Comparison of ENCODE assay signal across 14 mouse cellular contexts in the genomic region with DNA sequence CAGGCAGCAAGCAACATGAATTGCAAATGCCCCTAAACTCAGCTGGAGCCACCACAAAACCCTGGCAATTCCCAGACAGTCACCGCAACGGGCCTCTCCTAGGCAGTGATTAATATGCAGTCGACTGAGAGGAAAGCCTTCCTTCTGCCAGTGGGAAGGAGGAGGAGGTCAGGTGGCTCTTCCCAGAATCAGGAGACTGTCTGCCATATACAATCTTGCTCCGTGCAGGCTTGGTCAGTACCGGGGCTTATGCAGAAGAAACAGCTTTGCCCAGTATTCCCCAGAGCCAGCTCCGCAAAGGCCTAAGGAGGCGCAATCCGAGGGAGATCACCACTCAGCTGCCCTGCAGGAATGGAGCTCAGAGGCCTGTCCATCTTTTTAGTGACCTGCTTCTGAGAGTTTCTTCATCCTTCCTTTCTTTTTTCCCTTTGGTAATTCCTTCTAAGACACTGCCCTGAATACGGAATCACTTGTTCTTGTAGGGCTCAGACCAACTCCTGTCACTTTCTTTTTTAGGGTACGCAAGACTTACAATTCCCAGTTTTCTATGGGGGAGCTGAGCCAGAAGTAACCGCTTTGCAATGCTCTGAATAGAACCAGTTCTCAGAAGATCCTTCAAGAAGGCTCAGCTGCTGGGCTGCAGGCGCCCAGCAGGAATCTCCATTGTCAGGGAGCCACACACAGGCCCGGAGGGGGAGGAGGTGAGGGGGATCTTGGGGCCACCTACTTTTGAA.
DNase-seq lines count a peak whose midpoint lies in the region; ATAC-seq lines count a peak whose summit lies in the region.
"Had no signal": no experiment of that assay in that cellular context is flagged by ENCODE, and none has a peak within 500 bp of the region (broad histone marks: within the 10 kb centered on the region; RNA-seq: fewer than 3 reads in every experiment).

No protein-coding gene starts in this region.

- H3K36me3 ChIP-seq in embryonic facial prominence, embryonic 14.5 days (ENCODE audit: control insufficient read depth, insufficient read depth, low read length), result no peaks in the 10 kb centered on the region
- no peaks in the 10 kb centered on the region for H3K36me3 ChIP-seq in hindbrain, embryonic 15.5 days
- H3K36me3 ChIP-seq in neural tube, embryonic 12.5 days, result no peaks in the 10 kb centered on the region

- H3K9ac ChIP-seq in embryonic facial prominence, embryonic 14.5 days (ENCODE audit: low read depth, low read length), result no peak overlapping the region
- no peak overlapping the region for H3K9ac ChIP-seq in hindbrain, embryonic 15.5 days
- no peak overlapping the region for H3K9ac ChIP-seq in neural tube, embryonic 12.5 days

- no peak overlapping the region for H3K4me3 ChIP-seq in embryonic facial prominence, embryonic 14.5 days (ENCODE audit: low read depth, low read length)
- no peak overlapping the region for H3K4me3 ChIP-seq in hindbrain, embryonic 15.5 days
- no peak overlapping the region for H3K4me3 ChIP-seq in neural tube, embryonic 12.5 days

- WGBS in embryonic facial prominence, embryonic 14.5 days, result 29% methylated on average over 13 of the region's 13 CpGs
- WGBS in hindbrain, embryonic 15.5 days, result 11% methylated on average over 13 of the region's 13 CpGs
- 8% methylated on average over 13 of the region's 13 CpGs for WGBS in neural tube, embryonic 12.5 days

- H3K27me3 ChIP-seq in embryonic facial prominence, embryonic 14.5 days (replicated peaks; ENCODE audit: control insufficient read depth, insufficient read depth, low read length), result no peaks in the 10 kb centered on the region
- no peaks in the 10 kb centered on the region for H3K27me3 ChIP-seq in hindbrain, embryonic 15.5 days
- peaks cover 11% of the 10 kb centered on the region; the same call in 1 of the 2 replicates for H3K27me3 ChIP-seq in neural tube, embryonic 12.5 days (replicated peaks)

- 0 out of 2 replicates have a peak overlapping the region, but pooled peaks have one; percentile 17 for H3K27ac ChIP-seq in embryonic facial prominence, embryonic 14.5 days (replicated peaks; ENCODE audit: low read depth, low read length)
- peak overlapping the region; percentile 58 for H3K27ac ChIP-seq in hindbrain, embryonic 15.5 days (replicated peaks)
- 0 out of 2 replicates have a peak overlapping the region, but pooled peaks have one; percentile 50 for H3K27ac ChIP-seq in neural tube, embryonic 12.5 days

- H3K4me2 ChIP-seq in embryonic facial prominence, embryonic 14.5 days (ENCODE audit: low read depth, low read length), result no peak overlapping the region
- no peak overlapping the region for H3K4me2 ChIP-seq in hindbrain, embryonic 15.5 days
- peak overlapping the region; percentile 35; the same call in 1 of the 2 replicates for H3K4me2 ChIP-seq in neural tube, embryonic 12.5 days (replicated peaks)

- peaks cover 57% of the 10 kb centered on the region for H3K4me1 ChIP-seq in embryonic facial prominence, embryonic 14.5 days (ENCODE audit: control insufficient read depth, insufficient read depth, low read length)
- H3K4me1 ChIP-seq in hindbrain, embryonic 15.5 days (replicated peaks), result peaks cover 39% of the 10 kb centered on the region
- peaks cover 66% of the 10 kb centered on the region for H3K4me1 ChIP-seq in neural tube, embryonic 12.5 days

- ATAC-seq in embryonic facial prominence, embryonic 14.5 days (ENCODE audit: low read depth), result peak; percentile 77
- ATAC-seq in hindbrain, embryonic 15.5 days (ENCODE audit: low FRiP score, low read depth), result peak; percentile 43
- peak; percentile 77 for ATAC-seq in neural tube, embryonic 12.5 days (ENCODE audit: low FRiP score, low read depth)
- no peak for ATAC-seq in CD4-positive, CD25-positive, alpha-beta regulatory T cell, adult 4 months

- no peaks in the 10 kb centered on the region for H3K9me3 ChIP-seq in embryonic facial prominence, embryonic 14.5 days (ENCODE audit: control insufficient read depth, low read length)
- no peaks in the 10 kb centered on the region for H3K9me3 ChIP-seq in hindbrain, embryonic 15.5 days
- no peaks in the 10 kb centered on the region for H3K9me3 ChIP-seq in neural tube, embryonic 12.5 days

- peak; percentile 78 for DNase-seq in embryo, embryonic 10.5 days (ENCODE audit: low spot score)
- DNase-seq in embryonic facial prominence, embryonic 14.5 days (ENCODE audit: low spot score), result peak; percentile 65
- no peak for DNase-seq in adrenal gland, postnatal 10 days
- DNase-seq in B cell, adult 2 months, result no peak
- DNase-seq: adrenal gland, postnatal 25 days; cerebellum, postnatal 36 days; heart, postnatal 14 days; kidney, postnatal 14 days; lung, adult 18-20 months; right cerebral cortex, postnatal 14 days; thymus, adult 18-20 months had no signal

Comparison
In these comparisons a context has a peak if more than half of its experiments do, and no peak if none do; other contexts are left out.
1. DNase-seq: peak in embryo, embryonic 10.5 days (single experiment) and embryonic facial prominence, embryonic 14.5 days (single experiment); none in adrenal gland, postnatal 10 days (single experiment) and B cell, adult 2 months (0 of 2).
2. Peak in every context shown above with its lines, with median percentiles within 50 percentile points of each other: H3K27ac ChIP-seq.